Mouse (Mus musculus) neural tube, embryonic 12.5 days (tissue): ENCODE measurements at regions not wholly inside any gene's neighbourhood (a gene's known extent, or its start where the extent isn't known, plus 50 kb on each side); places are given as distances from the start of the nearest gene placed in this dataset.
A peak's percentile ranks its signal among the peaks of the same experiment; 100 is the strongest.

Source experiments
- ATAC-seq: fragments of 200-750 bp; cut with Nextera tagmentation; 2 replicates; pipeline ENCODE4 v1.8.0; 2017; ENCODE audit warnings: low read depth, mild to moderate bottlenecking, moderate TSS enrichment, moderate library complexity; ENCODE audit not compliant: low FRiP score
- H3K27ac ChIP-seq: fragments of 300-500 bp; sonication (generic); 2 replicates; pipeline ENCODE4 v1.5.1; 2016
- H3K27me3 ChIP-seq: fragments of 300-500 bp; sonication (generic); replicated peaks from 2 replicates; pipeline ENCODE4 v1.6.1; 2016; ENCODE audit warnings: mild to moderate bottlenecking
- H3K36me3 ChIP-seq: fragments of 300-500 bp; sonication (generic); 2 replicates; pipeline ENCODE4 v1.6.1; 2016; ENCODE audit warnings: mild to moderate bottlenecking
- H3K4me1 ChIP-seq: fragments of 300-500 bp; sonication (generic); 2 replicates; pipeline ENCODE4 v1.6.1; 2016
- H3K4me2 ChIP-seq: fragments of 300-500 bp; sonication (generic); replicated peaks from 2 replicates; pipeline ENCODE4 v1.6.1; 2016; ENCODE audit warnings: mild to moderate bottlenecking
- H3K4me3 ChIP-seq: fragments of 300-500 bp; sonication (generic); 2 replicates; pipeline ENCODE4 v1.5.1; 2016
- H3K9ac ChIP-seq: fragments of 300-500 bp; sonication (generic); 2 replicates; pipeline ENCODE4 v1.6.1; 2016; ENCODE audit warnings: mild to moderate bottlenecking
- H3K9me3 ChIP-seq: fragments of 300-500 bp; sonication (generic); 2 replicates; pipeline ENCODE4 v1.6.1; 2016; ENCODE audit warnings: mild to moderate bottlenecking
- WGBS: fragments of 180-500 bp; shearing (Covaris S2); methylation state at CpG from one replicate; pipeline ENCODE4 v1.1.7; 2016; 5-methylcytosine and 5-hydroxymethylcytosine counted together

GRCm38 (mm10) chr4:105648820-105649446, 140.7 kb upstream of the Gm12728 start:
- H3K4me2 ChIP-seq, result no peak overlapping the region
- peak; percentile 87 for ATAC-seq

GRCm38 (mm10) chr4:105649447-105649833, 140.2 kb upstream of the Gm12728 start:
- Histone ChIP-seq H3K27ac (no peak overlapping the region), H3K27me3 (no peaks in the 10 kb centered on the region), H3K4me3 (no peak overlapping the region), H3K4me2 (no peak overlapping the region), H3K36me3 (no peaks in the 10 kb centered on the region), H3K4me1 (peaks cover 9% of the 10 kb centered on the region), H3K9me3 (no peaks in the 10 kb centered on the region), H3K9ac (no peak overlapping the region)
- 88% methylated on average over 2 of the region's 2 CpGs for WGBS
- ATAC-seq, result peak; percentile 61; the same call in 1 of the 2 replicates

More at GRCm38 (mm10) chr4:105648820-105649446, 140.7 kb upstream of the Gm12728 start:
- Histone ChIP-seq H3K27ac (no peak overlapping the region), H3K4me3 (no peak overlapping the region), H3K9ac (no peak overlapping the region), H3K27me3 (no peaks in the 10 kb centered on the region), H3K9me3 (no peaks in the 10 kb centered on the region), H3K4me1 (peaks cover 9% of the 10 kb centered on the region), H3K36me3 (no peaks in the 10 kb centered on the region)
- 46% methylated on average over 7 of the region's 7 CpGs for WGBS

GRCm38 (mm10) chr4:105656071-105656655, 133.5 kb upstream of the Gm12728 start:
- Histone ChIP-seq H3K27me3 (no peaks in the 10 kb centered on the region), H3K9ac (no peak overlapping the region), H3K4me1 (no peaks in the 10 kb centered on the region), H3K27ac (no peak overlapping the region), H3K4me2 (no peak overlapping the region), H3K4me3 (no peak overlapping the region), H3K36me3 (no peaks in the 10 kb centered on the region), H3K9me3 (no peaks in the 10 kb centered on the region)
- no peak for ATAC-seq
- 70% methylated on average over 5 of the region's 5 CpGs for WGBS

GRCm38 (mm10) chr4:105658581-105658980, 131.1 kb upstream of the Gm12728 start:
- no peaks in the 10 kb centered on the region for H3K36me3 ChIP-seq
- WGBS, result 66% methylated on average over 3 of the region's 3 CpGs
- no peak overlapping the region for H3K4me2 ChIP-seq
- no peaks in the 10 kb centered on the region for H3K27me3 ChIP-seq
- no peaks in the 10 kb centered on the region for H3K9me3 ChIP-seq
- no peak overlapping the region for H3K27ac ChIP-seq
- ATAC-seq, result no peak
- H3K4me3 ChIP-seq, result no peak overlapping the region
- no peaks in the 10 kb centered on the region for H3K4me1 ChIP-seq
- H3K9ac ChIP-seq, result no peak overlapping the region

- no peak for ATAC-seq
- H3K27ac ChIP-seq, result no peak overlapping the region
- 91% methylated on average over 1 of the region's 1 CpGs for WGBS
Measured at GRCm38 (mm10) chr4:105676690-105677089, 113.0 kb upstream of the Gm12728 start.

GRCm38 (mm10) chr4:105690716-105691115, 99.0 kb upstream of the Gm12728 start:
- Histone ChIP-seq H3K9ac (no peak overlapping the region), H3K4me2 (no peak overlapping the region), H3K27me3 (no peaks in the 10 kb centered on the region), H3K4me3 (no peak overlapping the region), H3K4me1 (no peaks in the 10 kb centered on the region), H3K9me3 (no peaks in the 10 kb centered on the region), H3K27ac (no peak overlapping the region), H3K36me3 (no peaks in the 10 kb centered on the region)
- ATAC-seq, result no peak
- 39% methylated on average over 3 of the region's 3 CpGs for WGBS

More at GRCm38 (mm10) chr4:105676690-105677089, 113.0 kb upstream of the Gm12728 start:
- no peak overlapping the region for H3K9ac ChIP-seq
- H3K36me3 ChIP-seq, result no peaks in the 10 kb centered on the region
- no peaks in the 10 kb centered on the region for H3K4me1 ChIP-seq
- no peaks in the 10 kb centered on the region for H3K9me3 ChIP-seq
- no peak overlapping the region for H3K4me2 ChIP-seq
- H3K4me3 ChIP-seq, result no peak overlapping the region
- H3K27me3 ChIP-seq, result no peaks in the 10 kb centered on the region

GRCm38 (mm10) chr4:105692380-105692779, 97.3 kb upstream of the Gm12728 start:
- Histone ChIP-seq H3K27me3 (no peaks in the 10 kb centered on the region), H3K27ac (no peak overlapping the region), H3K4me1 (no peaks in the 10 kb centered on the region), H3K9ac (no peak overlapping the region), H3K36me3 (no peaks in the 10 kb centered on the region), H3K4me3 (no peak overlapping the region), H3K4me2 (no peak overlapping the region), H3K9me3 (no peaks in the 10 kb centered on the region)
- 76% methylated on average over 4 of the region's 4 CpGs for WGBS
- ATAC-seq, result no peak

- H3K4me2 ChIP-seq, result no peak overlapping the region
- H3K4me1 ChIP-seq, result no peaks in the 10 kb centered on the region
- 71% methylated on average over 2 of the region's 2 CpGs for WGBS
- no peaks in the 10 kb centered on the region for H3K36me3 ChIP-seq
- H3K4me3 ChIP-seq, result no peak overlapping the region
- no peaks in the 10 kb centered on the region for H3K27me3 ChIP-seq
- ATAC-seq, result no peak
- no peaks in the 10 kb centered on the region for H3K9me3 ChIP-seq
- no peak overlapping the region for H3K9ac ChIP-seq
- no peak overlapping the region for H3K27ac ChIP-seq
Measured at GRCm38 (mm10) chr4:105695895-105696294, 93.8 kb upstream of the Gm12728 start.

- no peaks in the 10 kb centered on the region for H3K27me3 ChIP-seq
- H3K4me2 ChIP-seq, result no peak overlapping the region
- no peak for ATAC-seq
- no peak overlapping the region for H3K27ac ChIP-seq
- H3K36me3 ChIP-seq, result no peaks in the 10 kb centered on the region
- H3K9ac ChIP-seq, result no peak overlapping the region
- H3K9me3 ChIP-seq, result no peaks in the 10 kb centered on the region
- WGBS, result 89% methylated on average over 4 of the region's 4 CpGs
- no peaks in the 10 kb centered on the region for H3K4me1 ChIP-seq
- H3K4me3 ChIP-seq, result no peak overlapping the region
Measured at GRCm38 (mm10) chr4:105697123-105697522, 92.5 kb upstream of the Gm12728 start.

- Histone ChIP-seq H3K36me3 (no peaks in the 10 kb centered on the region), H3K27me3 (no peaks in the 10 kb centered on the region), H3K4me3 (no peak overlapping the region), H3K9me3 (no peaks in the 10 kb centered on the region), H3K9ac (no peak overlapping the region), H3K4me2 (no peak overlapping the region), H3K27ac (no peak overlapping the region), H3K4me1 (no peaks in the 10 kb centered on the region)
- 56% methylated on average over 3 of the region's 3 CpGs for WGBS
- ATAC-seq, result no peak
Measured at GRCm38 (mm10) chr4:105702036-105702435, 87.6 kb upstream of the Gm12728 start.

- H3K4me1 ChIP-seq, result no peaks in the 10 kb centered on the region
- no peak overlapping the region for H3K9ac ChIP-seq
- H3K9me3 ChIP-seq, result no peaks in the 10 kb centered on the region
- ATAC-seq, result no peak
- H3K4me2 ChIP-seq, result no peak overlapping the region
- no peak overlapping the region for H3K27ac ChIP-seq
- no peaks in the 10 kb centered on the region for H3K27me3 ChIP-seq
- H3K36me3 ChIP-seq, result no peaks in the 10 kb centered on the region
- WGBS, result 90% methylated on average over 3 of the region's 3 CpGs
- H3K4me3 ChIP-seq, result no peak overlapping the region
Measured at GRCm38 (mm10) chr4:105703408-105703807, 86.3 kb upstream of the Gm12728 start.

- no peak for ATAC-seq
- H3K4me2 ChIP-seq, result no peak overlapping the region
- H3K4me3 ChIP-seq, result no peak overlapping the region
- H3K27ac ChIP-seq, result no peak overlapping the region
- H3K4me1 ChIP-seq, result no peaks in the 10 kb centered on the region
- no peaks in the 10 kb centered on the region for H3K9me3 ChIP-seq
- no peaks in the 10 kb centered on the region for H3K36me3 ChIP-seq
- WGBS, result 88% methylated on average over 9 of the region's 9 CpGs
- H3K9ac ChIP-seq, result no peak overlapping the region
- no peaks in the 10 kb centered on the region for H3K27me3 ChIP-seq
Measured at GRCm38 (mm10) chr4:105704271-105704670, 85.4 kb upstream of the Gm12728 start.

- no peaks in the 10 kb centered on the region for H3K36me3 ChIP-seq
- no peaks in the 10 kb centered on the region for H3K27me3 ChIP-seq
- H3K4me3 ChIP-seq, result no peak overlapping the region
- WGBS, result 62% methylated on average over 6 of the region's 6 CpGs
- ATAC-seq, result no peak
- no peaks in the 10 kb centered on the region for H3K4me1 ChIP-seq
- no peak overlapping the region for H3K9ac ChIP-seq
- H3K4me2 ChIP-seq, result no peak overlapping the region
- no peaks in the 10 kb centered on the region for H3K9me3 ChIP-seq
- H3K27ac ChIP-seq, result no peak overlapping the region
Measured at GRCm38 (mm10) chr4:105705996-105706395, 83.7 kb upstream of the Gm12728 start.
